Mouse (Mus musculus) brain, embryonic 14.5 days (tissue): ENCODE data around the gene Bbc3.

Source experiments
- CTCF ChIP-seq: fragments of 200-500 bp; IDR thresholded peaks from 2 replicates; pipeline ENCODE4 v1.5.1; 2012; ENCODE audit warnings: inconsistent platforms, mild to moderate bottlenecking, moderate library complexity, borderline replicate concordance; ENCODE audit not compliant: insufficient read depth, insufficient read length; ENCODE audit errors: extremely low read depth
- POLR2A ChIP-seq: fragments of 200-500 bp; IDR thresholded peaks from 2 replicates; pipeline ENCODE4 v1.6.1; 2012; ENCODE audit warnings: mild to moderate bottlenecking, inconsistent platforms, borderline replicate concordance; ENCODE audit not compliant: poor library complexity, insufficient read depth, insufficient read length, severe bottlenecking; ENCODE audit errors: extremely low read depth

DNA sequence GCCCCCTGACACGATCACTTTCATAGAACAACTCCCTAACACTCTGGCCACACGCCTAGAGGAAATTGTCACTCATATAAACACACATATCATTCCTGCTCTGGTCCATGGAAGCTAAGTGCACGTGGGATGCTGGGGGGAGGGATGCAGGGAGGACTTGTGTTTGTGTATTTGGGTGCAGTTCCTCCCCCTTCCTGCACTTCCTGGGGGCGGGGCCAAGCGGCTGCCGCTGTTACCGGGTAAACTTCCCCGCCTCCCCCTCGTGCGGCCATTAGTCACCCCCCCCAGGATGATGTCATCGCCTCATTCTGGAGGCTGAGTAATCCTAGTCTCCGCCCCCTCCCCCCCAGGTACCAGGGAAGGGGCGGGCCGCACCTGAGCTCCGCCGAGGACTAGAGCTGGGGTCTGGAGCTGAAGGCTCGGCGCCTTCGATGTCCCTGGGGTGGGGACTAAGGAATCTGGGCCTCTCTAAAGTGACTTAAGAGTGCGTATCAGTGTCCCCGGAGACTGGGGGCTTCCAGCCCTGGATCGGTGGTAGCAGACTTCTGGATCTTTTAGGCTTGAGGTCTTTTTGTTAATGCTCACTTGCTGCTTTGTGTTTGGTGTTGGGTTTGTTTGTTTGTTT lies 11.3 kb upstream of the Bbc3 start:
- peak; percentile 40 for TF ChIP-seq CTCF
- TF ChIP-seq POLR2A = no peak
